Mouse (Mus musculus): ENCODE measurements at regions not wholly inside any gene's neighbourhood (a gene's known extent, or its start where the extent isn't known, plus 50 kb on each side); places are given as distances from the start of the nearest gene placed in this dataset.

GRCm38 (mm10) chr13:6060229-6060845, 199.1 kb downstream of the Klf6 start:
- no peak for DNase-seq

GRCm38 (mm10) chr13:6062305-6062704, 201.0 kb downstream of the Klf6 start:
- no peak for DNase-seq

- no peak for DNase-seq
Observed at GRCm38 (mm10) chr13:6062729-6063386, 201.6 kb downstream of the Klf6 start.

GRCm38 (mm10) chr13:6076978-6077825, 215.9 kb downstream of the Klf6 start:
- no peak for DNase-seq

GRCm38 (mm10) chr13:6085891-6086290, 224.6 kb downstream of the Klf6 start:
- no peak for DNase-seq

GRCm38 (mm10) chr13:6109018-6109657, 247.9 kb downstream of the Klf6 start:
- DNase-seq: no peak

GRCm38 (mm10) chr13:6119703-6120102, 258.4 kb downstream of the Klf6 start:
- DNase-seq: no peak

GRCm38 (mm10) chr13:6127311-6127710, 266.0 kb downstream of the Klf6 start:
- no peak for DNase-seq

- DNase-seq: no peak
Observed at GRCm38 (mm10) chr13:6128903-6129302, 267.6 kb downstream of the Klf6 start.

GRCm38 (mm10) chr13:6131363-6131762, 270.1 kb downstream of the Klf6 start:
- DNase-seq: no peak

GRCm38 (mm10) chr13:6137170-6137569, 275.9 kb downstream of the Klf6 start:
- DNase-seq: no peak

- no peak for DNase-seq
Observed at GRCm38 (mm10) chr13:6142771-6143170, 281.5 kb downstream of the Klf6 start.

- DNase-seq: no peak
Observed at GRCm38 (mm10) chr13:6153657-6154056, 292.4 kb downstream of the Klf6 start.

GRCm38 (mm10) chr13:6156191-6156590, 294.9 kb downstream of the Klf6 start:
- no peak for DNase-seq

GRCm38 (mm10) chr13:6157029-6157428, 295.7 kb downstream of the Klf6 start:
- DNase-seq: no peak

- DNase-seq: no peak
Observed at GRCm38 (mm10) chr13:6157946-6158345, 296.7 kb downstream of the Klf6 start.

GRCm38 (mm10) chr13:6159412-6159811, 298.1 kb downstream of the Klf6 start:
- DNase-seq: no peak

- DNase-seq: no peak
Observed at GRCm38 (mm10) chr13:6165916-6166315, 304.6 kb downstream of the Klf6 start.

GRCm38 (mm10) chr13:6167055-6167761, 305.9 kb downstream of the Klf6 start:
- DNase-seq: no peak

GRCm38 (mm10) chr13:6173095-6173494, 311.8 kb downstream of the Klf6 start:
- DNase-seq: no peak

GRCm38 (mm10) chr13:6178362-6179070, 317.2 kb downstream of the Klf6 start:
- no peak for DNase-seq

GRCm38 (mm10) chr13:6189133-6189532, 327.9 kb downstream of the Klf6 start:
- no peak for DNase-seq
